Mouse (Mus musculus) liver, adult 2 months (tissue): Measurements from ENCODE around the gene Gm4787. TPM values are rescaled to one million over a fixed set of nuclear protein-coding genes. Genes with fewer than 3 reads are reported as not detected.
"Not testable (repeated sequence)": the region's sequence is repeated elsewhere in the genome, so short reads cannot be mapped to it uniquely, and the experiment has no call there.

Experiments used
- DNase-seq: peaks from one replicate; pipeline ENCODE4 v3.0.0-alpha.2; 2011; ENCODE audit warnings: low read depth, low spot score; ENCODE audit errors: extremely low read depth
- H3K27ac ChIP-seq: fragments of 200-500 bp; replicated peaks from 2 replicates; pipeline ENCODE4 v1.5.1; 2012; ENCODE audit warnings: low read depth, mild to moderate bottlenecking, control low read depth, inconsistent platforms, low read length; ENCODE audit not compliant: insufficient read depth
- H3K27me3 ChIP-seq: fragments of 200-500 bp; 2 replicates; pipeline ENCODE4 v1.6.1; 2012; ENCODE audit warnings: mild to moderate bottlenecking, moderate library complexity, low read length, inconsistent platforms; ENCODE audit not compliant: control insufficient read depth, insufficient read depth
- H3K36me3 ChIP-seq: fragments of 200-500 bp; 2 replicates; pipeline ENCODE4 v1.6.1; 2012; ENCODE audit warnings: low read length, inconsistent platforms; ENCODE audit not compliant: control insufficient read depth, insufficient read depth
- H3K4me1 ChIP-seq: fragments of 200-500 bp; 2 replicates; pipeline ENCODE4 v1.6.1; 2011; ENCODE audit warnings: low read length; ENCODE audit not compliant: control insufficient read depth, insufficient read depth
- H3K4me3 ChIP-seq: fragments of 200-500 bp; 2 replicates; pipeline ENCODE4 v1.5.1; 2011; ENCODE audit warnings: low read depth, mild to moderate bottlenecking, control low read depth, low read length, moderate library complexity; ENCODE audit not compliant: insufficient read depth
- H3K79me2 ChIP-seq: fragments of 200-500 bp; 2 replicates; pipeline ENCODE4 v1.6.1; 2012; ENCODE audit warnings: inconsistent platforms, mild to moderate bottlenecking, low read length, moderate library complexity; ENCODE audit not compliant: control insufficient read depth, insufficient read depth
- H3K9ac ChIP-seq: fragments of 200-500 bp; 2 replicates; pipeline ENCODE4 v1.6.1; 2012; ENCODE audit warnings: low read depth, mild to moderate bottlenecking, control low read depth, inconsistent platforms, low read length
- CTCF ChIP-seq: fragments of 200-500 bp; IDR thresholded peaks from 2 replicates; pipeline ENCODE4 v1.5.1; 2011; ENCODE audit warnings: low read depth, low read length, control low read depth
- POLR2A ChIP-seq: fragments of 200-500 bp; IDR thresholded peaks from 2 replicates; pipeline ENCODE4 v1.6.1; 2011; ENCODE audit warnings: low read length, control low read depth; ENCODE audit not compliant: insufficient read depth; ENCODE audit errors: extremely low read depth
- WGBS: fragments of 180-500 bp; shearing (Covaris S2); methylation state at CpG from one replicate; pipeline ENCODE4 v1.1.7; 2018; 5-methylcytosine and 5-hydroxymethylcytosine counted together
- polyA plus RNA-seq: library from polyadenylated mRNA; depleted of rRNA; stranded (reverse); fragments of >200 nt; gene quantifications from 2 replicates; pipeline ENCODE4 v1.2.3, GENCODE M21; 2012; rRNA removed
- total RNA-seq: library from RNA; depleted of rRNA; stranded (reverse); fragments of >200 nt; gene quantifications from 2 replicates; pipeline ENCODE4 v1.2.3, GENCODE M21; 2014; rRNA removed

Gm4787 gene
- 2.3 and 2.5 TPM in 2 replicates for total RNA-seq
- 0.11 and 0.18 TPM in 2 replicates for polyA plus RNA-seq

DNA sequence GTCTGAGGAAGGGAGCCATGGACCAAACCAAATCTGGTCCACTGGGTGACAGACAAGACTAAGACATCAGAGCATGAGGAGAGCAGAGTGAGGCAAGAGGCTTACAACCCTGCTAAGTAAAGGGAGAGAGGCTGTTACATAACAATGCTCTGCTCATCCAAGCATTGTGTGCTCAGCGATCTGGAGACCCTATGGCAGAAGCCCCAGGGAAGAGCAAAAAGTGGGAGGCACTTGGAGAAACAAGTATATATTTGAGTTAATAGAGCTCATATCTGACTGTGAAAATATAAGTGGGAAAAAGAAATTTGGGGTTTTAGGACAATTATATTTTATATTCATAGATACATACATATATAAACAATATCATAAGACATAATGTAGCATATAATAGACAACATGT lies at the start of gene Gm4787:
Gene Gm4787 (minus strand): TSS at position 101 of the 400 bp plus-strand sequence.
- not testable (repeated sequence) for H3K79me2 ChIP-seq, H3K36me3 ChIP-seq, H3K4me1 ChIP-seq, DNase-seq, H3K27ac ChIP-seq, H3K9ac ChIP-seq, H3K27me3 ChIP-seq, H3K4me3 ChIP-seq
- 100% methylated on average over 1 of the region's 1 CpGs for WGBS

DNA sequence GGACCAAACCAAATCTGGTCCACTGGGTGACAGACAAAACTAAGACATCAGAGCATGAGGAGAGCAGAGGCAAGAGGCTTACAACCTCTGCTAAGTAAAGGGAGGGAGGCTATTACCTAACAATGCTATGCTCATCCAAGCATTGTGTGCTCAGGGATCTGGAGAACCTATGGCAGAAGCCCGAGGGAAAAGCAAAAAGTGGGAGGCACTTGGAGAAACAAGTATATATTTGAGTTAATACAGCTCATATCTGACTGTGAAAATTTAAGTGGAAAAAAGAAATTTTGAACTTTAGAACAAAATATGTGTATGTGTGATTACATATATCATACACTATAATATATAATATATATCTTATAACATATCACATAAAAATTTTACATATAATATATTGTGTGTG lies 42.6 kb upstream of the Gm4787 start, which contains the start of gene Adam4:
Gene Adam4 (minus strand): TSS at position 101 of the 400 bp plus-strand sequence.
- Histone ChIP-seq H3K9ac (no peak within 1 kb of the TSS), H3K27ac (no peak within 1 kb of the TSS), H3K4me1 (no peaks in the 10 kb centered on the region), H3K27me3 (no peaks in the 10 kb centered on the region), H3K4me3 (no peak within 1 kb of the TSS), H3K79me2 (no peaks in the 10 kb centered on the region), H3K36me3 (peaks cover 3% of the 10 kb centered on the region)
- DNase-seq: no peak
- no peak for TF ChIP-seq CTCF
- TF ChIP-seq POLR2A: no peak
- 100% methylated on average over 1 of the region's 1 CpGs for WGBS

- no peak for TF ChIP-seq CTCF
- TF ChIP-seq POLR2A: no peak
- no peaks in the 10 kb centered on the region for H3K79me2 ChIP-seq
- WGBS: 81% methylated on average over 3 of the region's 3 CpGs
- H3K36me3 ChIP-seq: no peaks in the 10 kb centered on the region
- no peak overlapping the region for H3K27ac ChIP-seq
- DNase-seq: no peak
- H3K4me1 ChIP-seq: no peaks in the 10 kb centered on the region
- no peaks in the 10 kb centered on the region for H3K27me3 ChIP-seq
- no peak overlapping the region for H3K4me3 ChIP-seq
- H3K9ac ChIP-seq: no peak overlapping the region
These were observed 33.9 kb upstream of the Gm4787 start for GRCm38 (mm10) chr12:81413211-81413610.

GRCm38 (mm10) chr12:81408966-81409365 lies 29.7 kb upstream of the Gm4787 start:
- 87% methylated on average over 3 of the region's 3 CpGs for WGBS
- H3K79me2 ChIP-seq: no peaks in the 10 kb centered on the region
- H3K4me3 ChIP-seq: no peak overlapping the region
- H3K9ac ChIP-seq: no peak overlapping the region
- H3K27ac ChIP-seq: no peak overlapping the region
- H3K27me3 ChIP-seq: no peaks in the 10 kb centered on the region
- TF ChIP-seq CTCF: no peak
- no peak for TF ChIP-seq POLR2A
- H3K4me1 ChIP-seq: no peaks in the 10 kb centered on the region
- DNase-seq: no peak
- no peaks in the 10 kb centered on the region for H3K36me3 ChIP-seq

- Histone ChIP-seq H3K79me2 (no peaks in the 10 kb centered on the region), H3K4me1 (no peaks in the 10 kb centered on the region), H3K27ac (no peak overlapping the region), H3K36me3 (no peaks in the 10 kb centered on the region), H3K4me3 (no peak overlapping the region), H3K9ac (no peak overlapping the region), H3K27me3 (no peaks in the 10 kb centered on the region)
- peak; percentile 64 for DNase-seq
- 23% methylated on average over 1 of the region's 1 CpGs for WGBS
- TF ChIP-seq POLR2A (no peak), CTCF (peak; percentile 35; the same call in 1 of the 2 replicates)
These were observed 22.9 kb upstream of the Gm4787 start for GRCm38 (mm10) chr12:81402187-81402586.

- DNase-seq: no peak
- Histone ChIP-seq H3K36me3 (no peaks in the 10 kb centered on the region), H3K27me3 (peaks cover 12% of the 10 kb centered on the region), H3K4me3 (no peak overlapping the region), H3K27ac (no peak overlapping the region), H3K4me1 (no peaks in the 10 kb centered on the region; the same call in 1 of the 2 replicates), H3K79me2 (no peaks in the 10 kb centered on the region), H3K9ac (no peak overlapping the region)
- TF ChIP-seq CTCF (no peak), POLR2A (no peak)
- WGBS: 85% methylated on average over 5 of the region's 5 CpGs
These were observed 45.4 kb downstream of the Gm4787 start for GRCm38 (mm10) chr12:81333841-81334240.
